Mouse (Mus musculus) megakaryocyte, embryonic 14.5 days (primary cell): Measurements from ENCODE around the gene Tagln.

Experiments
- FLI1 ChIP-seq: IDR thresholded peaks from 2 replicates; pipeline ENCODE4 v1.6.1; 2012; ENCODE audit warnings: low read length, inconsistent platforms, mixed read lengths
- GATA1 ChIP-seq: IDR thresholded peaks from 3 replicates; pipeline ENCODE4 v1.6.1; 2012; ENCODE audit warnings: mixed read lengths, low read length, inconsistent platforms, borderline replicate concordance

DNA sequence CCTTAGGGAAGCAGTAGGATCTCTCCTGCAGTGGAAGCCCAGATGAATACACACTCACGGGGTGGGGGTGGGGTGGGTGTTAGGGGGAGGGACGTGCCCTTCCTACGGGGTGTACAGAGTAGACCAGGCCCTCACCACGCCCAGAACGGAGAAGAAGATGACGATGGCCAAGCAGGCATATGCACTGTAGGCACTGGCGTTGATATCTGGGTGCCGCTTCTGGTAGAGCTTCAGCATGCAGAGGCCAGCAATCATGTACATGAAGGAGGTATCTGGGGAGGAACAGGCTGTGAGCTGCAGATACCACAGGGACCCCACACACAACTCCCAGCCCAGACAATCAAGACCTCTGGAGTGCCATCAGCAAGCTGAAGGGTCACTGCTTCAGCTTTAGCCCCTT lies 7.1 kb upstream of the Tagln start:
- TF ChIP-seq GATA1, result no peak
- TF ChIP-seq FLI1, result no peak
